Mouse (Mus musculus) natural killer cell, adult 2 months (primary cell): ENCODE measurements around the gene Usp39.

ENCODE experiments used
- DNase-seq, 2 experiments: peaks; one replicate each; pipeline ENCODE4 v3.0.0; 2022; ENCODE audit warnings: low spot score in 2 of 2

Gene Usp39

DNA sequence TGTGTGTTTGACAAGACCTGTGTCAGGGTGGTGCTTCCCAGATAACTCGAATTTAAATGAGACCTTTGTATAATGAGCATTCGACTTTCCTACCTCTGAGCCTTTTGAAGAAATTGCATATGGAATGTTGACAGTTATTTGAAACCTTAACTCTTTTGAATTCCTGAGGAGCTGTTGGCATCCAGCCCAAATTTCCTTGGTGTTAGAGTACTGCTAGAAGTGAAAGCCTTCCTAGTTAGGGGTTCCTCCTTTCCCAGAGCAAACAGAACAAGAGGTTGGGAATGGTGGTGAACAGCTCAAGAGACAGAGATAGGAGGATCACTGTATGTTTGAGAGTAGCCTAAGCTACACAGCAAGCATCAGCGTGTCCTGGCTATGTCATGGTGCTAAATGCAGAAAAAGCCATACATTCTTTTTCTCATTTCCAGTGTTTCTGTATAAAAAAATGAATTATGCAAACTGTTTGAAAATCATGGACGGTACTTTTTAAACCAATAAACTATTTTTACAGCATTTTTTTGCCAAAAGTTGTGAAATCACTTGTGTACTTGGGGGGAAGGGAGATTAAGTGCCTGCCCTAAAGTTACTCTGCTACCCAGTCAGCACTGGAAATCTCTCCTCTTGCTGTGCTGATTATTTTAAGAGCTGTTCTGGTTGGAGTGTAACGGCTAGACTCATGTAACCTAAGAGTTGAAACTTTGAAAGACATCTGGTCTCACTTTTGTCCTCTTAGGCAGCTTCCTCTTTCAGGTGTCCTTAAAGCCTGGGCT lies 7.8 kb upstream of the Usp39 start:
- DNase-seq, result no peak

DNA sequence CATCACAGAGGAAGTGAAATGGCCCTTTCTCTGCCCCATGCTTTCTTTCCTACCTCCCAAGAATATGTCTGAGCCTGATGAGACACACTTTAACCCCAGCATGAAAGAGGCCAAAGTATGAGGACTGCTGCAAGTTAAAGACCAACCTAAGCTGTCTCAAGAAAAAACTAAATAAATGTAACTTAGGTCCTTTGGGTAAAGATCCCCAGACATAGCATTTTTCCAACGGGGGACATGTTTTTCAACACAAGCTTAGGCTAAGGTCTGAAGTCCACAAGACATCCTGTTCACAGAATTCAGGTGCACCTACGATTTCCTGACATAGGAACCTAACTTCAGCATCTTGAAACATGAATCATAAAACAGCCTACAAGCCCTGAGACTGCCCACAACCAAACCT lies 5.2 kb upstream of the Usp39 start:
- DNase-seq, result no peak

DNA sequence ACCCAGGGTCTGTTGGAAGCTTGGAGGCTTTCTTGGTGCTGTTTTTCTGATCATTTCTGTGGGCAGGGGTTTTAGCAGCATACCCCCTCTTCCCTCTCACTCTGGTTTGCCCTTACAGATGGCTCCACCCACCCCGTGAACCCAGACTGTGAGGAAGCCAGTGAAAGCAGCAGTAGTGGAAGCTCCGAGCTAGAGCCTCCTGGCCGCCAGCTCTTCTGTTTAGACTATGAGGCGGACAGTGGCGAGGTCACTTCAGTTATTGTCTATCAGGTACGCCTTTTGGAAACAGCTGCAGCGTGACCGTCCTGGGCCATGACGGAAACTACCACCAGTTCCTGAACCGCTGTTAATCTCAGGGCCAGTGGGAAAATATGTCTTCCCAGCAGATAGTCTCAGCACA lies 3.4 kb upstream of the Usp39 start:
- no peak for DNase-seq

DNA sequence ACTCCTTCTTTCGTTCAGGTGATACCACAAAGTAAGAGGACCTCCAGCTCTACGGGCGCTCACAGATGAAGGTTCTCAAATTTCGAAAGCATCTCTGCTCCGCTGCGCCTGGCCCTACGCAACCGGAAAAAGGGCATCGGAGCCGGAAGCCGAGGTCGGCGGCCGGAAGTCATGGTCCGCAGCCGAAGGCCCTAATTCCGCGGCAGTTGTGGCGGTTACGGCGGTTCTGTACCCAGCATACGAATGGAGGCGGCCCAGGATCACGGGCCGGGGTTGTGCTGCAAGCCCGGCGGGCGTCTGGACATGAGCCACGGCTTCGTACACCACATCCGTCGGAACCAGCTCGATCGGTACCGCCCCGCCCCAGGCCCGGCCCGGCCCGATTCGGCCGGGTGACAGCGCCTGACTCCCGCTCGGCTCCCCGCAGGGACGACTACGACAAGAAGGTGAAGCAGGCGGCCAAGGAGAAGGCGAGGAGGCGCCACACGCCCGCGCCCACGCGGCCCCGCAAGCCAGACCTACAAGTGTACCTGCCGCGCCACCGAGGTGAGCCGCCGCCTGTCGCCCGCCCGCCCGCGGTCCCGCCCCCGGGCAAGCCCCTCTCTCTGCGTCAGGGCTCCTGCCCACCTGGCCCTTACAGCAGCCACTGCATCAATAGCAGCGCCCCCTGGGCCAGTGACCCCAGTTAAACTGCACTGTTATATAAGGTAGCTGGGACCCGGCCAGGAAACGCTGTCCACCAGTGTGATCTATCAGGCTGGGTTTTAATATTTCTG lies 2.4 kb upstream of the Usp39 start, which contains the start of gene 0610030E20Rik:
TSS of gene 0610030E20Rik (plus strand) at position 152 of the 776 bp plus-strand sequence.
- DNase-seq, result peak; percentile 72 to 75

DNA sequence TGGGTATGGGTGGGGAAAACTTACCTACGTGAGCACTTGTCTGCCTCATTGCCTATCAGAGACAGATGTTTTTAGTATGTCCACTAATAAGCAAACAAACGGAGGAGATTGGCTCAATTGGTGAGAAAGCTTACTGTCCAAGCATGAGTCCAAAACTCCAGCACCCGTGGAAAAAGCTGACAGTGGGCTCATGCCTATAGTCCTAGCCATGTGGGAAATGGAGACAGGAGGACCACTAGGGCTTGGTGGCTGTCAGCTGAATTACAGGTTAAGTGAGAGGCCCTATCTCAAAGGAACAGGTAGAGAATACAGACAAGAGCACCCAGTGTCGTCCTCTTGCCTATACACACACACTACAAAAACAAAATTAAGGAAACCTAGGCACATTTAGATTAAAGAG lies 1.3 kb upstream of the Usp39 start:
- no peak for DNase-seq

DNA sequence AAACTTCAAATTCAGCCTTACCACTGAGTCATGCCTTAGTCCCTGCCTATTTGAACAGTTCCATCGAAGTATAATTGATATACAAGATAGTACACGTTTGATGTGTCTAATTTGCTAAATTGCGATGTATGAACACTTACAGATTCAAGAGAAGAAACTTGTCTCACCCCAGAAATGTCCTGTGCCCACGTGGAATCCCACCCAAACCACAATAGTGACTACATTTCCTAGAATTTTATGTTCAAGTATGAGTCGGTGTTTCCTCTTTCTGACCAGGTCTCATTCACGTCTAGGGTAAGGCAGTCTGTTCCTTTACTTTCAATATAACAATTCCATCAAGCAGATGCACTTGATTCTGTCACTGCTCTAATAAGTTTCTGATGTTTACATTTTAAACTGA lies 649 bp upstream of the Usp39 start:
- no peak for DNase-seq

DNA sequence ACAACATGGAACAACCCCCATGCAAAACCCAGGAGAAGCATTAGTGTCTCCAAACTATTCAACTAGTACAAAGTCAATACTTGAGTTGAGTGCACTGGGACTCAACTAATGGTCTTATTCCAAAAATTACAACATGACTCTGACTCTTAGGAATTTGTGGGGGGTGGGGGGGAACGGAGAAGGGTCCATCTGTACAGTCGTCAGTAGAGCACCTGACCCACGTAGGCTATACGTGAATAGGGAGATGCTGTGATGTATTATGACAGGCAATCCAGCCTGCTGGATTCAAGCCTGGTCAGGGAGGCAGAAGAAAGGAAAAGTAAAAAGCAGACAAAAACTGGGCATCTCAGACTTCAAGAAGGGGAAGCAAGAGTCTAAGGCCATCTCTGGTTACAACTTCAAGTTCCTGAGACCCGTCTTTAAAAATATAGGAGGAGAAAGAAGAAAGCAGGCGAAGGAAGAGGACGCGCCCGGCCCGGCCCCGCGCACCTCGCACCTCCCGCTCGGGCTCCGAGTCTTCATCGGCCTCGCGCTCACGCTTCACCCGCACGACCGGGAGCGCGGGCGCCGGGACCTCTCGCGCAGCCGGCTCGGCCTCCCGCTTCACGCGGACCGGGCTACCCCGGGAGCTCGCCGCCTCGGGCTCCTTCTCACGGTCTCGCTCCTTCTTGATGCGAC lies 449 bp downstream of the Usp39 start:
- DNase-seq, result no peak

DNA sequence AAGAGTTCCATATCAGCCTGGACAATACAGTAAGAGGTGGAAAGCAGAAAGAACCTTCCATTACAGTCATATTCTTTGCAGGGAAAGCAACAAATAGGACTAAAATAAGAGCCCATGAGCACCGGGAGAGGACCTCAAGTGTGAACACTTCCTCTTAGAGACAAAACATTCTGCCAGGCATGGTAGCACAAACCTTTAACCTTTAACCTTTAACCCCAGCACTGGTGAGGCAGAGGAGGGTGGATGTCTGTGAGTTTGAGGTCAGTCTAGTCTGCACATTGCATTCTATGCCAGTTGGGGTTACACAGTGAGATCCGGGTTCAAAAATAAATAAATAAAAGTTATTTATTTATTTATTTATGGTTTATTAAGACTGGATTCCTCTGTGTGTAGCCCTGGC lies 4.5 kb downstream of the Usp39 start:
- no peak for DNase-seq

DNA sequence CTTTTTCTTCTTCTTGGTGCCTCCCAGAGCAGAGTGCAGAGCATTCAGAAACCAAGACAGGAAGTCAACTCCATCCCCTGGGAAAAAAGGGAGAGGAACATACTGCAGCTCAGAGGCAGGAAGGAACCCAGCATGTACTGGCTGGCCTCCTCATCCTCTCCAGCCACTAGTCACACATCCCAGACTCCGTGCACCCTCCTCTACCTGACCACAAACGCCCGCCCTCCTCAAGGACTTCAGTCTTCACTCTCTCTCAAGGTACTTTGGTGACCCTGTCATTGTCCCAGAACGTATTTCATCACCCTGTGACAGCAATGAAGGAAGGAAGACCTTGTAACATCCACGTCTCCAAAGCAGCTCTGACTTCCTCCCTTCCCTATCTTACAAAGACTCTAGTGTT lies 11.9 kb downstream of the Usp39 start:
- DNase-seq, result no peak

DNA sequence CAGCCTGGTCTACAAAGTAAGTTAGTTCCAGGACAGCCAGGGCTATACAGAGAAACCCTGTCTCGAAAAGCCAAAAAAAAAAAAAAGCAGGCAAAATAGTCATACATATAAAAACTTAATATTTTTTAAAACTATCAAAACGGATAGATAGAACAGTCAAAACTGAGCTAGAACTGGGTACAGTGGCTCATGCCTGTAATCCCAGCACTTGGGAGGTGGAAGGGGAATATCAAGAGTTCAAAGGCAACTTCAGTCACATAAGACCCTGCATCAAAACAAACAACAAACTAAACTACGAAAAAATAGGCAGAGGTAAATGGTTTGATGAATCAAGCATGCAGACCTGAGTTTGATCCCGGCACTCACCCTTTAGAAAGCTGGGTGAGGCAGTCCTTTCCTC lies 14.9 kb downstream of the Usp39 start:
- DNase-seq, result no peak

DNA sequence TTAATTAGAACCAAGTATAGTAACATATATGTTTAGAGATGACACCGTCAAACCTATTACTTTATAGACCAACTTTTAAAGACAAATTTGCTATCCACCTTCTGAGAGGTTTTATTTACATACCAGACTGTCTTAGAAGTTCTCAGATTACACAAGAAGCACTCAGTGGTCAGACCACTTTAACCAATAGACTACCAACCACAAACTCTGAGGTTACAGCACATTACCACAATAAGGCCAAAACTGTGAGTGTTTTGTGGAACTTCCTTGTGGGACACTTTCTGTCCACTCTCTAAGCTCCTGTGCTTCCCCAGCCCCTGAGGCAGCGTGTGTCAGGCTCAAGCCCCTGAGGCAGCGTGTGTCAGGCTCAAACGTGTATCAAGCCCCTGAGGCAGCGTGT lies 16.0 kb downstream of the Usp39 start:
- DNase-seq, result no peak

DNA sequence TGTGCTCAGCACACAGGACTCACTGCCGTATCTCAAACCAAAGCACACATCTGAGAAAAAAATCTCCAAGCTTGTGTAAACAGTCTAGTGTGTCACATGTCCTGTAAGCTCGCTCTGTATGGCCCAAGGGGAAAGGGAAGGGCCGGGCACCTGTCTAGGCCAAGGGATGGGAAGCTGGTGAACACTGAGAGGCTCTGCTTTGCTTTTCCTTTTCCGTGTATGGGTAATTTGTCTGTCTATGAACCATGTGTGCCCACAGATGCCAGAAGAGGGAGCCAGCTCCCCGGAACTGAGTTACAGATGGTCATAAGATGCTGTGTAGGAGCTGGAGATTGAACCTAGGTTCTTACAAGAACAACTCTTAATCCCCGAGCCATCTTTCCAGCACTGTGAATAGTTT lies 18.7 kb downstream of the Usp39 start:
- peak in 1 of 2 experiments; percentile 28 for DNase-seq

DNA sequence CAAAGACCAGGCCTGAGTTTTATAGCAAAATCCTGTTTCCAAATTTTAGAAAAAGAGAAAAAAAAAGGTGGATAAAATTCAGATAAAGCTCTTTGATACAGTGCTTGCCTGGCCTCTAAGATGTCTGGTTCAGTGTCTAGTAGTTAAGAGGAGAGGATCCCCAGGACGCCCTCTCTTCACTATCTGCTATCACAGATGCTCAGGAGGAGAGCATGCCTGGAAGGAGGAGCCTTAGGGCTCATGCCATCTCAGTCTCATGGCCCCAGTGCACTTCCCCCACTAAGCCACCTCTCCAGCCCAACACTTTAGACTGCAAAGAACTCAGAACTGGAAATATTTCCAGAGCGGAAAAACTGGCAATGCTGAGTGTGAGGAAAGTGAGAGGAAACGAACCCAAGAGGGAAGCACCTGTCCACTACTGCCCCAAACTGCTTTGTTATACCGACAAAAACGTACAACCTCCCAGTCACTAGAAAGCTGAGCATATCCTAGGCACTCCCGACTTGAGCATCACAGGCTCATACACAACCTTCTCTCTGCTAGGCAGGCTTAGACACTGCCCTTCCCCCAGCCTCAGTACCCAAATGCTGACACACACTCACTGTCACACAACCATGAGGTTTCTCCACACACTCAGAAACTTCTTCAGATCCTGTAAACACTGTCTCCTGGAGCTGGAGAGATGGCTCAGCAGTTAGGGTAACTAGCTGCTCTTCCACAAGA lies 21.0 kb downstream of the Usp39 start:
- DNase-seq, result no peak

DNA sequence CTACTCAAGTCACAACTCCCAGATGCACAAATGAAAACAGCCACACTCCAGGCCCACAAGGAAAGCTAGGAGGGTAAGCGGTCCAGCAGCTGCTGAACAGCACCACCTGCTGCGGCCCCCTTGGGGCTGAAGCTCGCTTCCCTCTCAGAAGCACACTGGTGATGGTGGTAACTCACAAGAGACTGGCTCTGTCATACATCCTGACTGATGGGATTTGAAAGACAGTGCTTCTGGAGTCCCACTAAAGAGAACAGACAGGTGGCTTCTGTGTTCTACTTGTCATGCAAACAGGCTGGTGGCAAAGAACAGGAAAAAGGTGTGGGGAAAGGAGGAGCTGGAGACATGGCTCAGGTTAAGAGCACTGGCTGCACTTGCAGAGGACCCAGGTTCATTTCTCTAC lies 22.0 kb downstream of the Usp39 start:
- DNase-seq, result no peak

DNA sequence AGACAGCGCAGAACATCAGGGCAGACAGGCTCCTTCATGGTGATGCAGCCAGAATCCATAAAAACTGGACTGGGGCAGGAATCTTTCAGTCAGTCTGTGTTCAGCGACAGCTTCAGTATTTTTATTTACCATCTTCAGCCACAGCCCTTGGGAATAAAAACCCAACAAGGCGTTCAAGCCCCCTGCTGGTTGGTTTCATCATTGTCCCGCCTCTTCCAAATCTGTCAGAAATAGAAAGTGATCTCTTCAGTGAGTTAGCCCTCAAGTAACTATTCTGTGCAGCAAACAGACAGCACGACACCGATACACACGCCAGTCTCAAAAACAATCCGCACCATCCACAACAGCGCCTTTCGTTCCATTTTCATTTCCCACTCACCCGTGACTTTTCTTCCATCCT lies 26.0 kb downstream of the Usp39 start:
- DNase-seq, result no peak

DNA sequence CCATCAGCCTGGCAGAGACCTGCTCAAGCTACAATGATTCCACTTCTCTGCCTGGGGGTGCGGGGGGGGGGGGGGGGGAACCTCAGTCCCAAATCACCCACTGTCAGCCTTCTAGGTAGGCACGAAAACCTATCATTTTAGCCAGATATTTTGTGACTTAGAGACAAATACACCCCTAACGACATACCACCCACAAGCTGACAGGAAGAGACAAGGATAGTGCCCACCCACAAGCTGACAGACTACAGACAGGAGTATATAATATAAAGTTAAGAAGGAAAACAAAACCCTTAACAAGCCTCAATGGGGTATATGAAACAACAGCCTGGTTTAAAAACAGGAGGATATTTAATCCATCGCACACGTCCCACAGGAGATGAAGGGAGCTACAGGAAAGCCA lies 26.5 kb downstream of the Usp39 start:
- no peak for DNase-seq

DNA sequence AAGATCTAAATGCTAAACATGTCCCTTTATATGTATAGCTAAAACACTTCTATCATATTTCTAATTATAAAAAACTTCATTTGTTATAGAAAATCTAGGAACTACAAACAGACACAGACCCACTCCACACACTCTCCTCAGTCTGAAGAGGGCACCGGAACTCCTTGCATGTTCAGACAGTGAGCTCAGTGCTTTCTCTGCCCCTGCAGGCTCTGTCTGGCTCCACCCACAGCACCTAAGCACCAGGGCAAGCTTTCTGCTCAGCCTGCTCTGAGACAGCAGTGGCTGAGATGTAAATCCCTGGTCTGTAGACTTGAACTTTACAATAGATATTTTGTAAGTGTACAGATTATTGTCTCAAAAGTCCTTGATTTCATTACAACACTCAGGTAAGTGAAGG lies 28.9 kb downstream of the Usp39 start:
- no peak for DNase-seq

DNA sequence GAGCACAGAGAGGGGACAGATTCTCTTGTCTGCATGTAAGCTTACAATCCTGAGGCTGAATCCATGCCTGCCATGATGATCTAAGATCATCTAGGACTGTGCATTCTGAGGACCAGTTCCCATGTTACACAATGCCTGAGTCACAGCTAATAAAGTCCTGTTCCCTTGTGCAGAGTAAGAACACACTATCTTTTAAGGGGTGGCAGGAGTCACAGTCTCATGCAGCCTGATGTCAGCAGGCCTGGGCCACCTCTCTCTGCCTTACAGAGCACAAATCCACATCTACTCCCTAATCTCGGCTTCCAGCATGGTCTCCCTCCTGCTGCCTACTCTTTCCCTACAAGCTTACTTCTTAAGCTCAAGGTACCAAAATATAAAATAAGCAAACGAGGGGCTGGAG lies 29.6 kb downstream of the Usp39 start:
- no peak for DNase-seq

DNA sequence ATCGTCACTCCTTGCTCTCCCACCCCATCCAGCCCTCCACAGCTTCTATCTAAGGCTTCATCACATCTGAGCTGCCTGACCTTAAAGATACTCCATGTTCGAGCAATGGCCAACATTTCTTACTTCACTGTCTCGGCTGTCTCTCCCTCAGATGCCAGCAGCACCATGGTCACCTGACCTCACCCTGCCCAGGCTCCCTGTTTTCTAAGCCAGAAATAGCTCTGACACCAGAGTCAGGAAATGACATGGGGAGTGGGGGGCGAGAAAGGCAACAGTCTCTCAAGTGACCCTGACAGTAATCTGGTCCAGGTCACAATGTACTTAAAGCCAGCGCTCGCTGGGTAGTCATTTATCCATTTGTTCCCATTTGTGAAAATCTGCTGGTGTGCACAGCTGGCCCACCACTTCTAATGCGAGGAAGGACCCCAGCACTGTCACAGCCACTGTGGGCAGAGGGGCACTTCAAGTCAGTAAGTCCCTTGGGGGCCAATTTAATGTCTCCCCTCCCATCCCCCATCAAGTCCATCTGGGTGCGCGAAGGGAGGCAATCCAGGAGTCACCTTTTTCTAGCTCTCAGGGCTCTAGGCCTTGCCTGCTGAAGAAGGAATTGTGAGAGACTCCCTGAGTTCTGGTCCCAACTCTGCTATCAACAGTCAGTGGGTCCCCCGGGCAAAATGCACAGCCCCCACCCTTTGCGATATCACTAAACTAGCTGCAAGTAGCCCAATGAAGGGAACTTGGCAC lies 31.7 kb downstream of the Usp39 start:
- DNase-seq, result no peak

DNA sequence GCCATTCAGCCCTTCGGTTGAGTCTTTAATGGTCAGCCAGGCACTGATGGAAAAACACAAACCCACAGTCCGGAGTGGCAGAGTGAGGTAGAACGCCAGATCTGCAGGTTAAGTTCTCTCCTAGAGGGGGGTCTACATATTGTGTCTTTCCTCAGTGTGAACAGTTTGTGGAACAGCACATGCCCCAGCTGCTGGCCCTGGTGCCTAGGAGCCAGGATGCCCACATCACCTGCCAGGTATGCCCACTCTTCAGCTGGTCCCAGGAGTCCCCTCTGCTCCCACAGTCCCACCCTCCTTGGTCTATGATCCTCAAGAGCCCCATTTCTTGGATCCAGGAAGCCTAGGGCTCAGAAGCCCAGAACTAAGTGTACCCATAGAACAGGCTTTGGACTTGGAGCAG lies 32.8 kb downstream of the Usp39 start:
- DNase-seq, result no peak

DNA sequence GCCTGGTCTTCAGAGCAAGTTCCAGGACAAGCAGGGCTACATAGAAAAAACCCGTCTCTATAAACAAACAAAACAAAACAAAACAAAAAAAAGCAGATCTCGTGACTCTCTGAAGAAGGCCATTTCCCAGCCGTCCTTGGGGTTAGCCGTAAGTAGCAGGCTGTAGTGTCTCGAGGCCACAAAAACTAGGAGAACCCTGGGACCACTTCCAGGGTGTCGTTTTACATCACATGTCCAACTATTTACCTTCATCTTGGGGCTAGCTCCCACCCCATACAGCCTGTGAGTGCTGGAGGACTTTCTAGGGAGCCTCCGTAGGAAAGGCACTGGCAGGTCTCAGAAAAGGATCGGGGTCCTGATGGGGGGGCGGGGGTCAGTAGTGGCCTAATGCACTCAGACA lies 41.5 kb downstream of the Usp39 start:
- no peak for DNase-seq
